Mouse (Mus musculus): ENCODE measurements around the gene Slc2a13.

- TF ChIP-seq EP300 (IDR thresholded peaks at IDR 0.05; ENCODE audit: low read depth) (no peak), CTCF (IDR thresholded peaks at IDR 0.05; ENCODE audit: low read depth) (no peak)
Observed at GRCm38 (mm10) chr15:91250815-91251214, 322.2 kb downstream of the Slc2a13 start.
